Mouse (Mus musculus) NIH3T3 (cell line): Measurements from ENCODE around the gene Tchh.
"Not testable (repeated sequence)": the region's sequence is repeated elsewhere in the genome, so short reads cannot be mapped to it uniquely, and the experiment has no call there.

Experiments used
- DNase-seq: peaks from one replicate; pipeline ENCODE4 v3.0.0-alpha.2; 2012; ENCODE audit warnings: low read depth

Gene Tchh

DNA sequence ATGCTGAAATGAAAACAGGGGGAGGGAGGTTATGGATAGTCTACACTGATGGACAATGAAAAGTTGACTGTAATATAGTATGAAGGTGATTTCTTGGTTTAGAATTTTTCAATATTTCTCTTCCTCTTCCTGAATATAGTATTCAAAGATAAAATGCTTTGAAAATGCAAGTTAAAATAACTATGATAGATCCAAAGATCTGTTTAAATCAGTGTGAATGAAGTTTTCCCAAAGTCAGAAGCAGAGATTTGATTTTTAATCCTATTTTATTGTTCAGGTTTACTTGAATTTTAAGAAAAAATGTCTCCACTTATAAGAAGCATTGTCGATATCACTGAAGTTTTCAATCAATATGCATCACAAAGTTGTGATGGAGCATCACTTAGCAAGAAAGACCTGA is at the start of gene Tchh:
Gene Tchh, plus strand, starts transcription at position 301 of the 400 bp plus-strand sequence.
- DNase-seq, result no peak

DNA sequence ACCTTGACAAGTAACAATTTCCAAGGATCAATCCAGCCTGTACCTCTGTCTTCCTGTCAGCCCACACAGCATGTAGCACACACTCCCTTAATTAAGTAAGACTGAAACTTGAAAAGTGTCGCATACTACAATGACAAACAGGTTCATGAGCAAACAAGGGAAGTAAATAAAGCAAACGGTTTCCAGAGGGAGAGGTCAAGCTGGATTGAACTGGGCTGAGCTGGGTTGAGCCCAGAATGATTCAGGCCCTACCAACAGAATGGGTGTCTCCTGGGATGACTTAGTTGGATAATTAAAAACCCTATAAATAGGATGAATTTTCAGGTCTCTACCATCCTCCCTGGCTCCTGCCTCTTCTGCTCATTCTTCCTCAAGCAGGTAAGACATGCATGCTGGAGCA is 48.8 kb upstream of the Tchh start, which contains the start of gene Rptn:
Gene Rptn, plus strand, starts transcription at position 334 of the 400 bp plus-strand sequence.
- no peak for DNase-seq

DNA sequence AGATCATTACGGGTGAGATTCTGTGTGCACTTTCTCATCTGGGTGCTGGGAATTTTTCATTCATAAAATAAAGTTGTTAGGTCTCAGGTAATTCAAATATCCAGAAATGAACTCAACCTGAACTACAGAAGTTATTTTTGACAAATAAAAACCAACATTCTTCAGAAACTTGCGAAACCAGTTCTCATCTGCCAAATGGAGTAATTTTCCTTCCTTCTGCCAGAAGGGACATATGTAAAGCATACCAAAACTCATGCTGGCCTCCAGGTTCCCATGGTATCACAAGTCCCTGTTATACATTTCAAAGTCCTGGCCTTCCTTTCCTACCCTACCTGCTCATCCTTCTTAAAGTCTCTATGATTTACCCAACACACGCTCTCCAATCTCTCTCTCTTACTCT is 38.2 kb upstream of the Tchh start:
- no peak for DNase-seq

DNA sequence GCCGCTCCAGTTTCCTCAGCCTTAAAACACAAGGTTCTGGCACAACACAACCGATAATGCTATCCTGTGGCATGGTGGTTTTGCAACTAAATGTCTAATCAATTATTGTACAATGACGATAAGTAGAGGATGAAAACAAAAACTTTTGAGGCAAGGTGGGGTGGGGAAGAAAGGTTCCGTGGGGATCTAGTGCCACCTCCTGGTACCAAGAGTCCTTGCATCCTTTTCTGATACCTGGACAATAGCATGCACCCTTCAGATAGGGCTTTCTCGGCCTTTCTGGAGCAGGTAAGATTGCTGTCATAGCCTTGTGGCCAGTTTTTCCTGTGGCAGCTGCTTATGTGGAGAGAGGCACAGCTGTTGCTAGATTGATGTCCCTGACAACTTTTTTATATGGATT is 35.1 kb upstream of the Tchh start:
- peak; percentile 45 for DNase-seq

DNA sequence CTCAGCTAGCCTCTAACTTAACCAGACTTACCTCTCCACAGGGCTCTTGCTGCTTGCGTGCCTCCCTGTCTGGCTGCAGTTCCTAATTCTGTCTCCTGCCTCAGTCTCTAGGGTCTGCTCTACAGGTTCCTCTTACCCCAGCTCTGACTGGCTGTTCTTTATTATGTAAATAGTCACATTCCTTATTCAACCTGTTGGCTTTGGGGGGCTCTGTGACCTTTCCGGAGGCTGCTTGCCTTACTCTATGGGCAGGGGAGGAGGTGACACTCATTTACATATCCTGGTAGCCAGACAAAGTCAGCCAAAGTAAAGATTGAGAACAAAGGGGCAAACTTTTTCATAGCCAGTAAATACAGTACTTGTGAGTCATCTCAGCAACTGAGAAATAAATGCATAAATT is 30.2 kb upstream of the Tchh start:
- no peak for DNase-seq

DNA sequence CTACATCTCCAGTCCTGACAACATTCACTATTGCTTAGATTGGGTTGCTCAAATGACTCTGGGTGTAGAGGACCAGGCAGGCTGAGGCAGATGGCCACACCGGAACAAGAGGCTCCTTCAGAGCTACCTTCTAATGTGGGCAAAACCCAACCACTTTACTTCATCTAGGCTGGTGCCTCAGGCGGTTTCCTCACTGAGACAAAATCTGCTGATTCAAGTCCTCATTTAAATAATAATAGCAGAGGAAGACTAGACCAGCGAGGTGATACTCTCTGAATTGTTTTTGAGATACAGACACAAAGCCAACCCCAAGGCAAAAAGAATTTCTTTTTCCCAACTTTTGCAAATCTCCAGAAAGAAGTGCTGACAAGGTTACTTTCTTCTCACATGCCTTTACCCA is 10.5 kb upstream of the Tchh start:
- DNase-seq, result no peak

DNA sequence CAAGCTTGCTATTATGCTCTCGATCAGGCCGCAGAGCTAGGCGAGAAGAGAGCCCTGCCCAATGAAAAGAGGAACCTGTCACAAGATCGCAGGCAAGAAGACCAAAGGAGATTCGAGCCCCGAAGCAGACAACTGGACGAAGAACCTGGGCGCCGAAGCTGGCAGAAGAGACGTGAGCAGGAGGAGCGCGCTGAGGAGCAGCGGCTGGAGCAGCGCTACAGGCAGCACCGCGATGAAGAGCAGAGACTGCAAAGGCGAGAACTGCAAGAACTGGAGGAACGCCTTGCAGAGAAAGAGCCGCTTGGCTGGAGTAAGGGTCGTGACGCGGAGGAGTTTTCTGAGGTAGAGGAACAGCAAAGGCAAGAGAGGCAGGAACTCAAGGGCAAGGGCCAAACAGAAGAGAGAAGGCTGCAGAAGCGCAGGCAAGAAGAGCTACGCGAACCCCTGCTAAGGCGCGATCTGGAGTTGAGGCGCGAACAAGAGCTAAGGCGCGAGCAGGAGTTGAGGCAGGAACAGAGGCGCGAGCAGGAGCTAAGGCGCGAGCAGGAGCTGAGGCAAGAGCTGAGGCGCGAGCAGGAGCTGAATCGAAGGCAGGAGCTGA is 1.5 kb downstream of the Tchh start:
- DNase-seq, result no peak

DNA sequence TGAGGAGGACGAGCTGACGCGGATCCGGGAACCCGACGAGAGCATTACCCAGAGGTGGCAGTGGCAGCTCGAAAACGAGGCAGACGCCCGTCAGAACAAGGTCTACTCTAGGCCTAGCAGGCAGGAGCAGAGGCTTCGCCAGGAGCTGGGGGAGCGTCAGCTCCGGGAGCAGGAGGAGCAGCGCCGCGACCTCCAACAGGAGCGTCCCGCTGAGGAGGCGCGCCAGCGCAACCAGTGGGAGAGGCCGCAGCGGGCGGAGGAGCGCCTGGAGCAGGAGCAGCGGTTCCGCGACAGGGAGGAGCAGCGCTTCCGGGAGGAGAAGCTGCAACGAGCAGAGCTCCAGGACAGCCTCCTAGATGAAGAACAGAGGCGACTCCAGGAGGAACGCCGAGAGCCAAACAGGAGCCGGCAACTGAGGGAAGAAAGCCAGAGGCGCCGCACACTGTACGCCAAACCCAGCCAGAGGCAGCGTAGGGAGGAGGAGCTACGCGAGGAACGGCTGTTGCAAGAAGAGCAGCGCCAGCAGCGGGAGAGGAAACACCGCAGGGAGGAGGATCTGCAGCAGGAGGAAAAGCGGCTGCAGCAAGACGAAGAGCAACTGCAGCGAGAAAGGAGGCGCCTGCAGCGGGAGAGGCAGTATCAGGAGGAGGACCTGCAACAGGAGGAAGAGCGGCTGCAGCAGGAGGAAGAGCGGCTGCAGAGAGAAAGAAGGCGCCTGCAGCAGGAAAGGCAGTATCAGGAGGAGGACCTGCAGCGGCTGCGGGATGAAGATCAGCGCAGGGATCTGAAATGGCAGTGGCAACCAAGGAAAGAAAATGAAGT is 2.4 kb downstream of the Tchh start:
- no peak for DNase-seq

DNA sequence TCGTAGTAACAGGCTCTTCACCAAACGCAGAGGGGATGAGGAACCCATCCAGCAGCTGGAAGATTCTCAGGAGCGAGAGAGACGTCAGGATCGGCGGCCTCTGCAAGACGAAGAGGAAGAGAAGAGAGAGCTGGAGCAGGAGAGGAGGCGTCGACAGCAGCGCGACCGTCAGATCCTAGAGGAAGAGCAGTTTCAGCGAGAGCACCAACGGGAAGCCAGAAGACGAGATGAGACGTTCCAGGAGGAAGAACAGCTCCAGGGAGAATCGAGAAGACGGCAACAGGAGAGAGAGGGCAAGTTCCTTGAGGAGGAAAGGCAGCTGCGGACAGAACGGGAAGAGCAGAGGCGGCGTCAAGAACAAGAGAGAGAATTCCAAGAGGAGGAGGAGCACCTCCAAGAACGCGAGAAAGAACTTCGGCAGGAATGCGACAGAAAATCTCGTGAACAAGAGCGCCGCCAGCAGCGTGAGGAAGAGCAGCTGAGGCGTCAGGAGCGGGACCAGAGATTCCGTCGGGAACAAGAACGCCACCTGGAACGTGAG is 3.1 kb downstream of the Tchh start:
- no peak for DNase-seq

DNA sequence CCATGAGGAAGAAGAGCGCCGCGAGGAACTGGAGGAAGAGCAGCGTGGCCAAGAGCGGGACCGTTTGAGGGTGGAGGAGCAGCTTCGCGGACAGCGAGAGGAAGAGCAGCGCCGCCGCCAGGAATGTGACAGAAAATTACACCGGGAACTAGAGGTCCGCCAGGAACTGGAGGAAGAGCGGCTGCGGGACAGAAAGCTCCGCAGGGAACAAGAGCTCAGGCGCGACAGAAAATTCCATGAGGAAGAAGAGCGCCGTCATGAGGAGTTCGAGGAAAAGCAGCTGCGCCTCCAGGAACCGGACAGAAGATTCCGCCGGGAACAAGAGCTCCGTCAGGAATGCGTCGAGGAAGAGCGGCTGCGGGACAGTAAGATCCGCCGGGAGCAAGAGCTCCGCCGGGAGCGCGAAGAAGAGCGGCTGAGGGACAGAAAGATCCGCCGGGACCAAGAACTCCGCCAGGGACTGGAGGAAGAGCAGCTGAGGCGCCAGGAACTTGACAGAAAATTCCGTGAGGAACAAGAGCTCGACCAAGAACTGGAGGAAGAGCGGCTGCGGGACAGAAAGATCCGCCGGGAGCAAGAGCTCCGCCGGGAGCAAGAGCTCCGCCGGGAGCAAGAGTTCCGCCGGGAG is 4.1 kb downstream of the Tchh start:
- no peak for DNase-seq

DNA sequence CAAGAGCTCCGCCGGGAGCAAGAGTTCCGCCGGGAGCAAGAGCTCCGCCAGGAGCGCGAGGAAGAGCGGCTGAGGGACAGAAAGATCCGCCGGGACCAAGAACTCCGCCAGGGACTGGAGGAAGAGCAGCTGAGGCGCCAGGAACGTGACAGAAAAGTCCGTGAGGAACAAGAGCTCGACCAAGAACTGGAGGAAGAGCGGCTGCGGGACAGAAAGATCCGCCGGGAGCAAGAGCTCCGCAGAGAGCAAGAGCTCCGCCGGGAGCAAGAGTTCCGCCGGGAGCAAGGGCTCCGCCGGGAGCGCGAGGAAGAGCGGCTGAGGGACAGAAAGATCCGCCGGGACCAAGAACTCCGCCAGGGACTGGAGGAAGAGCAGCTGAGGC is 4.6 kb downstream of the Tchh start:
- not testable (repeated sequence) for DNase-seq

DNA sequence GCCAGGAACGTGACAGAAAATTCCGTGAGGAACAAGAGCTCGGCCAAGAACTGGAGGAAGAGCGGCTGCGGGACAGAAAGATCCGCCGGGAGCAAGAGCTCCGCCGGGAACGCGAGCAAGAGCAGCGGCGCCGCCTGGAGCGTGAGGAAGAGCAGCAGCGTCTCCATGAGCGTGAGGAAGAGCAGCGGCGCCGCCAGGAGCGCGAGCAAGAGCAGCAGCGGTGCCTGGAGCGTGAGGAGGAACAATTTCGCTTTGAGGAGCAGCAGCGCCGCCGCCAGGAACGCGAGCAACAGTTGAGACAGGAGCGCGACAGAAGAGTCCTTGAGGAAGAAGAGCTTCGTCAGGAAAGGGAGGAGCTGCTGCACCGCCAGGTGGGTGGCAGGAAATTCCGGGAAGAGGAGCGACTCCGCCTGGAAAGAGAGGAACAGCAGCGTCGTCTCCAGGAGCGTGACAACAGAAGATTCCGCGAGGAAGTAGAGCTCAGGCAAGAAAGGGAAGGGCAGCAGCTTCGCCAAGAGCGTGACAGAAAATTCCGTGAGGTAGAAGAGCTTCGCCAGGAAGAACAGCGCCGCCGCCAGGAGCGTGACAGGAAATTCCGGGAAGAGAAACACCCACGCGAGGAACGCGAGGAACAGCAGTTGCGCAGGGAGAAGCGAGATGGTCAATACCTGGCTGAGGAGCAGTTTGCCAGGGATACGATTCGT is 5.2 kb downstream of the Tchh start:
- no peak for DNase-seq

DNA sequence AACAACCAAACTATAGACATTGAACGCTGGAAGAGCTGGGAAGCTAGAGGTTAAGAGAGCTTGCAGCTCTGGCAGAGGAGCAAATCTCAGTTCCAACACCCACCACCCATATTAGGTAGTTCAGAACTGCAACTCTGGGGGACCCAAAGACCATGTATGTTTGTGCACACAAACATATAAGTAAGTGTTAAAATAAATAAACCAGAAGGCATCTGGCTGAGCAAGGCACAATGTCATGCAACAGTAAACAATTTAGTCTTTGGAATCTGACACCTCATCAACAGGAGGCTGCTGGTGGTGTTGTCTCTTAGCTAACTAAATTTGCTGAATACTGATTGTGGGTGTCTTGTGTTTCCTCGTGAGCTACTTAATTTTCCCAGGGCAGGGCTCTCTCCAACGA is 24.4 kb downstream of the Tchh start:
- DNase-seq, result no peak

DNA sequence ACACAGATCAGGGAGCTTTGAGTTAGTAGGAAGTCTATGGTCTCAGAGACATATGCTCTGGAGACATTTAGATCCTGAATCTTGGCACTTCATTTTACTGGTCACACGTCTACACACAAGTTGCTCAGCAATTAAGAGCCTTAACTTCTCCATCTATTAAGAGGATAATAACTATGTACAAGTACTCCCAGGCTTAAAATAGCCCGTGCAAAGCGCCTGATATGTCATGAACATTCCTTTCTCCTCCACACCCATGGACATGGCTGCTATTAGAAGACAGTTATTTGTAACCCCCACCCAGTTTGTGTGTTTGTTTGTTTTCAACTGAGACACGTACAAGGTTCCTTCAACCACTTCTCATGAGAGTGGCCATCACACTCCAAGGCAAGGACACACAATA is 25.0 kb downstream of the Tchh start:
- DNase-seq, result no peak

DNA sequence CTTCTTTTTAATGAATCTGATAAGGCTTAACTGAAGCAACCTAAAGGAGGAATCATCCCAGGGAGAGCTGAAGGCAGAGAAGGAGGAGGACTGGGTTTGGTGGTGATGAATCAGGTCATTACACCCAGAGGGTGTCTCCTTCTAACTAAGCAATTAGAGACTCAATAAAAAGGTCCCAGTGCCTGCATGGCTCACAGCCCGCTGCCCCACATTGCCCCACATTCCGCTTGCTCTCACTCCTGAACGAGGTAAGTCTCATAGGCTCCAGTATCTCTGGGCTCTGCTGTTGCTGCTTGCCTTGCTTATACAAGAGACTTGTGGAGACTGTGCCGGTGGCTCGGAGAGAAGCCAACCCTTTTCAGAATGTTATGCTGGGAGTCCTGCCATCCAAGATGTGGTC is 26.4 kb downstream of the Tchh start, which contains the start of gene Tchhl1:
Gene Tchhl1, plus strand, starts transcription at position 194 of the 400 bp plus-strand sequence.
- DNase-seq, result no peak

DNA sequence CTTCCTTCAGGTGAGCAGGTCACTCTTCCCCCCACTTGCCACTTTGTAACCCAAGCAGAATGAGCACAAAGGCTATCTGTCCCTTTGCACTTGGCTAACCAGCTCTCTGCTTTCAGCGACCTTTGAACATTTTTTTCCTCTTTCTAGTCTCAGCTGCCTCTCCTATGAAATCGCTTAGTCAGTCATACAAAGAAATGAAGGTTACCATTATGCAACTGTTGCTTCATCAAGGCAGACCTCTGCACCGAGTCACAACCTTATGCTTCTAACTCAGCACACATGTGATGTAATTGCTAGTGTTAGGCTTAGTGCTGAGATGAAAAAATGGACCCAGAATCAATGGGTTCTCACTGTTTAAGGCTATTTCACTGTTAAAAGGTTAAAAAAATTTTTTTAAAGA is 27.5 kb downstream of the Tchh start:
- DNase-seq, result no peak

DNA sequence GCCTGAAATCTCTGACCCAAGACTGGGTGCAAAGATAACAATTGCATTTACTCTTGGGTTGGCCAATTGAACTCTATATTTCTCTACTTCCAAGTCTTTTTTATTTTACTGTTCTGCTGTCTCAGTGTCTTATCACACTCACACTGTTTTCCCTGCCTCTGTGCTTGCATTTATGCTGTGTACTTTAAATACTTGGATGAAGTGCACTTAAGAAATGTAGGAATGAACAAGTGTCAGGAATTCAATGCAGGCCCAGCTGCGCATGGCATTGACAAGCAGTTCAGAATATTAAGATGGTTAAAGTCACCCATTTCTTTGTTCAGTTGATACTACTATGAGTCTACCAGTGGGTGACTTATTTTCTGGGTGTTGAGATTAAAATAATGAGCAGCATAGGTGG is 37.9 kb downstream of the Tchh start:
- DNase-seq, result no peak

DNA sequence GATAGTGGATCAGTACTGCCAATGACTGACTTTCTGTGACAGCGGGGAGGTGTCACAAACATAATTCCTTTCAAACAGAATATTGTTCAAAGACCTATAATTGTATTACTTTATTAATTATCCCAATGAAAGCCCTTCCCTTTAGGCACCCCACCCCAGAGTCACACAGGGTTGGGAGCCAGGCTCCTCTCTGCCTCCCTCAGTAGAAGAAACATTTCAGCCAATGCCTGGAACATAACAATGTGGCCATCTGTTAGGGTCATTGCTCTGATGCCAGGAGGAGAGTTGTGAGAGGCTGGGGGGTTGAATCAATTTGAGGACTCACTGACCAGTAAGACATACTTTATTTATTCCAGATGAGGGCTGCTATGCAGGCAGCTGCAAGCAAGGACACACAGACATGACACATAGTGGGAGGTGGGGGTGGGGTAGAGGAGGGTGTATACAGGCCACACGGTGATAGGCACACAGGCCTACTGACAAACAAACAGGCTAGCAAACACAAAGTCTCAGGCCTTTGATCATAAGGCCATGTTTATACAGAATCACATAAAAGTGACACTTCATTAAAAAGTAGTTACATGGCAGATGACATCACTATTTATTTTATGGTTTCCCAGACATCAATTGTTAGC is 40.0 kb downstream of the Tchh start:
- no peak for DNase-seq

DNA sequence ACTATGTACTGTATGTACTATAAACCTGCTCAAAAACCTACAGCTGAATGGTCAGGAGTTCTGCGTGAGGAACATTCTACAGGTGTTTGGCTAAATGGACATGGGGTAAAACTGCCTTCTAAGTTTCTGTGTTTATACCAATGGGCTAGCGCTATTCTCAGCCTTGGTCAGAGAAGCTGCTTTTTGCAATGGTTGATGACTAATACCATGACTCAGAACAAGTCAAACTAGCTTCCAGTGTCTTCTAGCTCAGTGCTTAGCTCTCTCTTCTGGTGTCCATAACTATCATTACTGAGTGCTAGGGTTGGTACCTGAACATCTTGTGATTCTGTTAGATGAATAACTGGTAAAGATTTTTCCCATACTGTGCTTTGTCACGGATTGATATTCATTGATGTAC is 43.5 kb downstream of the Tchh start:
- DNase-seq, result peak; percentile 36

DNA sequence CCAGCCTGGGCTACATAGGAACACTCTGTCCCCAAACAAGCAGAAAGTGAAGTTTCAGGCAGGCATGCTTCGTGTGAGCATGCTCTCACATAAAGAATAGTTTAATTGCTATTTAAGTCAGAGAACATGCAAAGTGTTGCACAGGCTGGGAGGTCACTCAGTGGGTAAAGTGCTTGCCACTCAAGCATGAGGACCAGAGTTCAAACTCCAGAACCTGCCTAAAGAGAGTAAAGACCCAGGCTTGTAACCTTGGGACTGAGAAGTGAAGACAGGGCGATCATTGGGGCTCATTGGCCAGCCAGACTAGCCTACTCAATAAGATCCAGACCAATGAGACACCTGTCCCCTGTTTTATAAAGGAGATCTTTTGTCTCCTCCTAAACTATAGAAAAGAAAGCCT is 46.4 kb downstream of the Tchh start:
- no peak for DNase-seq

DNA sequence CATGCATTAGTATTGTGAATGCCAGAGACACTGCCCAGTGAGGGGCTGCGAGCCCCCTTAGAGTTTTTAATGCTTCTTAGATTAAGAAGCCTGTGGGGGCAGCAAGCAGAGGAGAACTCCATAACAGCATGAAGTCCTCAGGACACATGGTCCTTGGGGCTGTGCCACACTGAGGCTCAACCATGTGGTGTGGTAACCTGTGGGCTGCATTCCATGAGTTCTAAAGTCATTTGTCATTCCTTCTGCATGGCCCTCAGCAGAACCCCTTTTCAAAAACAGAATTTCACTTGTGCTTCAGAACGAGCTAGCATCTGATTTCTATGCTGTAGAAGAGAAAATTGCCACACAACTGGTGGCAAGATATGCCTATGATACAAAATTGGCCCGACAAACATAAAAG is 50.0 kb downstream of the Tchh start:
- no peak for DNase-seq

DNA sequence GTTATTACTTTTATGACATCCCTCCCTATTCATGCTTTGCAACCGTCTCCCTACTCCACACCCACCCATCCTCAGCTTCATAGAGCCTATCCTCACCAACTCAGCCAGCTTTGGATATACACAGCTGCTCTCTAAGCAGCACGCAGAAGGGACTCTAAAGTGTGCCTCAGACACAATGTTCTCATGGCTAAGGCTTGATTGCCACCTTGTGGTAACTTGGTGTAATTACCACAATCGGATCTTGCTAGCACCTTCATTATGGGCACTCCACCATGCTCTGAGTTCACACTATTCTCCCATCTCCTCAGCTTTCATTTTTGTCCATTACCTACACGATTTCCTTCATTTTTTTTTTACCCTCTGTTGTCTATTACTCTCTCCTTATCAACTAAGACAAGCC is 51.9 kb downstream of the Tchh start:
- DNase-seq, result peak; percentile 88
